Mouse (Mus musculus): Measurements from ENCODE around the gene Slc10a4. TPM values are rescaled to one million over a fixed set of nuclear protein-coding genes. Genes with fewer than 3 reads are reported as not detected.

Slc10a4 gene
- polyA plus RNA-seq, 1 experiment = 0.35 TPM

DNA sequence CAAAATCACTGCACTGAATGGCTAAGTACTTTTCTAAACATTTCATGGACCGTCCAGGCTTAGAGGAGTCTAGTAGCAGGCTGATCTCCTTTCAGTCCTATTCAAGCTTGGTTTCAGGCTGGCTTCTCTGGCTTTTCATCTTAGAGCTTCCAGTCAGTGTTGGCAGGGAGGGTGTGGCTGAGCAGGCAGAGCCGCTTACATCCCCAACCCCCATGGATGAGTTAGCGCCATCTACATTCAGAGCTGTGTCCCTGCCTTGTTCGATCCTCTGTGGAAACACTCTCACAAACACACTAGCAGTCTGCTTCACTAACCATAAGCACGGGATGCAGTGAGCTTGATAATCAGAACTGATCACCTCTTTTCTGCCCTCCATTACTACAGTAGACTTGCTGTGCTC is 33.7 kb upstream of the Slc10a4 start:
- H3K36me3 ChIP-seq (ENCODE audit: control insufficient read depth, insufficient read depth) = peaks cover 14% of the 10 kb centered on the region
- no peak overlapping the region for H3K4me3 ChIP-seq
- H3K4me2 ChIP-seq (ENCODE audit: low read depth) = no peak overlapping the region
- no peak for TF ChIP-seq TCF12 (IDR thresholded peaks at IDR 0.05; ENCODE audit: insufficient read depth, poor library complexity, severe bottlenecking)
- no peak for TF ChIP-seq USF1 (IDR thresholded peaks at IDR 0.05; ENCODE audit: low read depth)
- no peak for TF ChIP-seq CEBPB (IDR thresholded peaks at IDR 0.05; ENCODE audit: insufficient read depth, poor library complexity, severe bottlenecking)
- TF ChIP-seq MYOD1 (IDR thresholded peaks at IDR 0.05; ENCODE audit: control insufficient read depth in 1 of 3, insufficient read length in 2 of 3, low read depth in 2 of 3) = no peak
- TF ChIP-seq MAX (IDR thresholded peaks at IDR 0.05; ENCODE audit: low read depth) = no peak
- TF ChIP-seq POLR2AphosphoS2 (IDR thresholded peaks at IDR 0.05; ENCODE audit: insufficient read length, low read depth) = no peak
- no peak for TF ChIP-seq MYOG (IDR thresholded peaks at IDR 0.05; ENCODE audit: control insufficient read depth in 1 of 3, insufficient read depth in 1 of 3, insufficient read length in 2 of 3, low read depth in 2 of 3)
- no peak for TF ChIP-seq REST (IDR thresholded peaks at IDR 0.05; ENCODE audit: insufficient read depth, insufficient read length)
- TF ChIP-seq TCF3 (IDR thresholded peaks at IDR 0.05; ENCODE audit: insufficient read length, low read depth) = no peak
- TF ChIP-seq SRF (IDR thresholded peaks at IDR 0.05; ENCODE audit: control insufficient read depth, insufficient read length, low read depth) = no peak
- TF ChIP-seq E2F4 (IDR thresholded peaks at IDR 0.05; ENCODE audit: insufficient read depth) = no peak
- no peak for TF ChIP-seq POLR2A (IDR thresholded peaks at IDR 0.05; ENCODE audit: insufficient read length, low read depth)
- no peaks in the 10 kb centered on the region for H3K27me3 ChIP-seq (ENCODE audit: control insufficient read depth, insufficient read depth, insufficient read length)
- no peak overlapping the region for H3ac ChIP-seq (ENCODE audit: control insufficient read depth, insufficient read length)
- H3K79me2 ChIP-seq (ENCODE audit: control insufficient read depth, insufficient read depth) = no peaks in the 10 kb centered on the region

DNA sequence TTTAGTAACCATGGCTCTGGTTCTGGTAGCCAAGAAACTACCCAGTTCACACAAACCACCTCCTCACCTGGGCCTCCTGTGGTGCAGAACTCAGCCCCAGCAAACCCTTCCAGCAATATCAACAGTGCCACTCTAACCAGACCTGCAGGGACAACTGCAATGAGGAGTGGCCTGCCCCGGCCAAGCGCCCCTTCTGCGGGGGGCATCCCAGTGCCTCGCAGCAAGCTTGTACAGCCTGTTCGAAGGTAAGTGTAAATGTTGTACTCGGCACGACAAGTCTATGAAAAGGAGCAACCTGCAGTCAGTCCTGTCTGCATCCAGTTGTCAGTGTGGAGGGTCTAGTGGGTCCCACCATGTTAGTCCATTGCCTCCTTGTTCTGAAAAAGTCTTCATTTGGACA is 32.1 kb upstream of the Slc10a4 start, which contains the start of gene Gm10135:
Gene Gm10135, minus strand, starts transcription at position 101 of the 400 bp plus-strand sequence.
- Histone ChIP-seq H3K79me2 (ENCODE audit: control insufficient read depth, insufficient read depth) (no peaks in the 10 kb centered on the region), H3K4me3 (no peak within 1 kb of the TSS), H3K36me3 (ENCODE audit: control insufficient read depth, insufficient read depth) (peaks cover 21% of the 10 kb centered on the region), H3ac (ENCODE audit: control insufficient read depth, insufficient read length) (no peak within 1 kb of the TSS), H3K4me2 (ENCODE audit: low read depth) (no peak within 1 kb of the TSS), H3K27me3 (ENCODE audit: control insufficient read depth, insufficient read depth, insufficient read length) (no peaks in the 10 kb centered on the region)
- TF ChIP-seq REST (IDR thresholded peaks at IDR 0.05; ENCODE audit: insufficient read depth, insufficient read length) = no peak
- TF ChIP-seq E2F4 (IDR thresholded peaks at IDR 0.05; ENCODE audit: insufficient read depth) = no peak
- TF ChIP-seq TCF12 (IDR thresholded peaks at IDR 0.05; ENCODE audit: insufficient read depth, poor library complexity, severe bottlenecking) = no peak
- no peak for TF ChIP-seq CEBPB (IDR thresholded peaks at IDR 0.05; ENCODE audit: insufficient read depth, poor library complexity, severe bottlenecking)
- TF ChIP-seq TCF3 (IDR thresholded peaks at IDR 0.05; ENCODE audit: insufficient read length, low read depth) = no peak
- no peak for TF ChIP-seq USF1 (IDR thresholded peaks at IDR 0.05; ENCODE audit: low read depth)
- no peak for TF ChIP-seq MYOD1 (IDR thresholded peaks at IDR 0.05; ENCODE audit: control insufficient read depth in 1 of 3, insufficient read length in 2 of 3, low read depth in 2 of 3)
- no peak for TF ChIP-seq MAX (IDR thresholded peaks at IDR 0.05; ENCODE audit: low read depth)
- TF ChIP-seq POLR2A (IDR thresholded peaks at IDR 0.05; ENCODE audit: insufficient read length, low read depth) = no peak
- TF ChIP-seq SRF (IDR thresholded peaks at IDR 0.05; ENCODE audit: control insufficient read depth, insufficient read length, low read depth) = no peak

DNA sequence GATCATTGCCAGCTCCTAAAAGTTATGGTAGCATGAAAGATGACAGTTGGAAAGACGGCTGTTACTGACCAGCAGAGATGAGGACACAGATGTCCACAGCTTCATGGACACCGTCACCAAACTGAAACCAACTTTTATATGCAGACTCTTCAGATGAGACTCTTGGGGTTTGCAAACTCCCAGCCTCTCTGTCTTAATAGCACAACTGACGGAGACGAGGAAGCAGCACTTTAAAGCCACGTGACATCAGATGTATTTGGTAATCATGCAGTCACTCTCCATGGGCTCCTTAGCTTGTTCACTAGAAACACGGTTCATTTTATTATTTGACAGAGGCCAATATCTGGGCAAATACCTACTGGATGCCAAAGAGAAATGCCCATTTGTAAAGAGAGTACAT is 30.7 kb upstream of the Slc10a4 start:
- no peak overlapping the region for H3K4me2 ChIP-seq (ENCODE audit: low read depth)
- no peak for TF ChIP-seq TCF3 (IDR thresholded peaks at IDR 0.05; ENCODE audit: insufficient read length, low read depth)
- no peak for TF ChIP-seq REST (IDR thresholded peaks at IDR 0.05; ENCODE audit: insufficient read depth, insufficient read length)
- no peak for TF ChIP-seq CEBPB (IDR thresholded peaks at IDR 0.05; ENCODE audit: insufficient read depth, poor library complexity, severe bottlenecking)
- no peak for TF ChIP-seq MAX (IDR thresholded peaks at IDR 0.05; ENCODE audit: low read depth)
- TF ChIP-seq USF1 (IDR thresholded peaks at IDR 0.05; ENCODE audit: low read depth) = no peak
- TF ChIP-seq POLR2A (IDR thresholded peaks at IDR 0.05; ENCODE audit: insufficient read length, low read depth) = no peak
- TF ChIP-seq POLR2AphosphoS2 (IDR thresholded peaks at IDR 0.05; ENCODE audit: insufficient read length, low read depth) = no peak
- TF ChIP-seq MYOD1 (IDR thresholded peaks at IDR 0.05; ENCODE audit: control insufficient read depth in 1 of 3, insufficient read length in 2 of 3, low read depth in 2 of 3) = no peak
- TF ChIP-seq MYOG (IDR thresholded peaks at IDR 0.05; ENCODE audit: control insufficient read depth in 1 of 3, insufficient read depth in 1 of 3, insufficient read length in 2 of 3, low read depth in 2 of 3) = no peak
- no peak for TF ChIP-seq E2F4 (IDR thresholded peaks at IDR 0.05; ENCODE audit: insufficient read depth)
- no peak for TF ChIP-seq TCF12 (IDR thresholded peaks at IDR 0.05; ENCODE audit: insufficient read depth, poor library complexity, severe bottlenecking)
- no peak for TF ChIP-seq SRF (IDR thresholded peaks at IDR 0.05; ENCODE audit: control insufficient read depth, insufficient read length, low read depth)
- peaks cover 27% of the 10 kb centered on the region for H3K36me3 ChIP-seq (ENCODE audit: control insufficient read depth, insufficient read depth)
- no peak overlapping the region for H3ac ChIP-seq (ENCODE audit: control insufficient read depth, insufficient read length)
- H3K4me3 ChIP-seq = no peak overlapping the region
- H3K27me3 ChIP-seq (ENCODE audit: control insufficient read depth, insufficient read depth, insufficient read length) = no peaks in the 10 kb centered on the region
- H3K79me2 ChIP-seq (ENCODE audit: control insufficient read depth, insufficient read depth) = no peaks in the 10 kb centered on the region

DNA sequence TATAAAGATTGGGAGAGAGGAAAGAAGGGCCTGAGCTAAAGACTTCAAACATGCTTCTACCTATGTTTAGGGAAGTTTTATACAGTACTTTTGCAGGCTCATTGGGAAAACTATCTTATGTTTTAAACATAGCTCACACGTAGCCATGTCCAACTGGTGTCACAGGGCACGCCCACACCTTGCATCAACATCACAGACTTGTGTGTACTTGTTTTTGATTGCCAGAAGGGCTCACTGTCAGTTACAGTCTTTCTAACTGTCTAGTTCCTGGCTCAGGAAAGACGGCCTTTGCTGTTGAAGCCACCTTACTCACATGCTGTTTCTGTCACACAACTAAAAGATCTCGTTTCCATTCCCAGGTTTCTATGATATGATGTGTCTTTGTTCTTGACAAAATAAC is 30.1 kb upstream of the Slc10a4 start:
- peaks cover 26% of the 10 kb centered on the region for H3K36me3 ChIP-seq (ENCODE audit: control insufficient read depth, insufficient read depth)
- TF ChIP-seq SRF (IDR thresholded peaks at IDR 0.05; ENCODE audit: control insufficient read depth, insufficient read length, low read depth) (no peak), TCF3 (IDR thresholded peaks at IDR 0.05; ENCODE audit: insufficient read length, low read depth) (no peak), USF1 (IDR thresholded peaks at IDR 0.05; ENCODE audit: low read depth) (no peak), MYOG (IDR thresholded peaks at IDR 0.05; ENCODE audit: control insufficient read depth in 1 of 3, insufficient read depth in 1 of 3, insufficient read length in 2 of 3, low read depth in 2 of 3) (no peak), POLR2AphosphoS2 (IDR thresholded peaks at IDR 0.05; ENCODE audit: insufficient read length, low read depth) (no peak), POLR2A (IDR thresholded peaks at IDR 0.05; ENCODE audit: insufficient read length, low read depth) (no peak), TCF12 (IDR thresholded peaks at IDR 0.05; ENCODE audit: insufficient read depth, poor library complexity, severe bottlenecking) (no peak), REST (IDR thresholded peaks at IDR 0.05; ENCODE audit: insufficient read depth, insufficient read length) (no peak), MAX (IDR thresholded peaks at IDR 0.05; ENCODE audit: low read depth) (no peak), MYOD1 (IDR thresholded peaks at IDR 0.05; ENCODE audit: control insufficient read depth in 1 of 3, insufficient read length in 2 of 3, low read depth in 2 of 3) (no peak), E2F4 (IDR thresholded peaks at IDR 0.05; ENCODE audit: insufficient read depth) (no peak), CEBPB (IDR thresholded peaks at IDR 0.05; ENCODE audit: insufficient read depth, poor library complexity, severe bottlenecking) (no peak)
- H3K4me3 ChIP-seq = no peak overlapping the region

More for the DNA sequence above, 30.1 kb upstream of the Slc10a4 start:
- Histone ChIP-seq H3K4me2 (ENCODE audit: low read depth) (no peak overlapping the region), H3K27me3 (ENCODE audit: control insufficient read depth, insufficient read depth, insufficient read length) (no peaks in the 10 kb centered on the region), H3ac (ENCODE audit: control insufficient read depth, insufficient read length) (no peak overlapping the region), H3K79me2 (ENCODE audit: control insufficient read depth, insufficient read depth) (no peaks in the 10 kb centered on the region)
